Mouse (Mus musculus) intestine, embryonic 16.5 days (tissue): ENCODE data around the gene Lsm7. TPM values are rescaled to one million over a fixed set of nuclear protein-coding genes. Genes with fewer than 3 reads are reported as not detected.

Source experiments
- ATAC-seq: fragments of 200-750 bp; cut with Nextera tagmentation; 2 replicates; pipeline ENCODE4 v1.8.0; 2017; ENCODE audit warnings: moderate TSS enrichment, moderate library complexity
- H3K27ac ChIP-seq: fragments of 300-500 bp; sonication (generic); 2 replicates; pipeline ENCODE4 v1.5.1; 2014; ENCODE audit warnings: mild to moderate bottlenecking, low read length
- H3K27me3 ChIP-seq: fragments of 300-500 bp; sonication (generic); replicated peaks from 2 replicates; pipeline ENCODE4 v1.6.1; 2014; ENCODE audit warnings: low read length, control low read depth, mixed read lengths; ENCODE audit not compliant: control insufficient read depth, insufficient read depth
- H3K36me3 ChIP-seq: fragments of 300-500 bp; sonication (generic); 2 replicates; pipeline ENCODE4 v1.6.1; 2014; ENCODE audit warnings: low read length, control low read depth; ENCODE audit not compliant: control insufficient read depth, insufficient read depth
- H3K4me1 ChIP-seq: fragments of 300-500 bp; sonication (generic); 2 replicates; pipeline ENCODE4 v1.6.1; 2014; ENCODE audit warnings: low read length, control low read depth, mixed read lengths; ENCODE audit not compliant: control insufficient read depth, insufficient read depth
- H3K4me2 ChIP-seq: fragments of 300-500 bp; sonication (generic); 2 replicates; pipeline ENCODE4 v1.6.1; 2014; ENCODE audit warnings: low read depth, low read length, control low read depth
- H3K4me3 ChIP-seq: fragments of 300-500 bp; sonication (generic); 2 replicates; pipeline ENCODE4 v1.5.1; 2014; ENCODE audit warnings: mild to moderate bottlenecking, low read length
- H3K9ac ChIP-seq: fragments of 300-500 bp; sonication (generic); 2 replicates; pipeline ENCODE4 v1.6.1; 2014; ENCODE audit warnings: low read depth, low read length
- H3K9me3 ChIP-seq: fragments of 300-500 bp; sonication (generic); 2 replicates; pipeline ENCODE4 v1.6.1; 2016; ENCODE audit warnings: low read length, control low read depth; ENCODE audit not compliant: control insufficient read depth
- WGBS: fragments of 180-500 bp; shearing (Covaris S2); extraction: QIAGEN DNeasy Blood & Tissue Kit; methylation state at CpG from one replicate; pipeline ENCODE4 v1.1.7; 2014; 5-methylcytosine and 5-hydroxymethylcytosine counted together
- polyA plus RNA-seq: library from polyadenylated mRNA; unstranded; fragments of >200 nt; fragmentation: Nextera tagmentation; extraction: Ambion mirVana; gene quantifications from 2 replicates; pipeline ENCODE4 v1.2.1, GENCODE M21; 2015

Lsm7 gene
- polyA plus RNA-seq, 1 experiment from 2014 or later: 240 TPM

DNA sequence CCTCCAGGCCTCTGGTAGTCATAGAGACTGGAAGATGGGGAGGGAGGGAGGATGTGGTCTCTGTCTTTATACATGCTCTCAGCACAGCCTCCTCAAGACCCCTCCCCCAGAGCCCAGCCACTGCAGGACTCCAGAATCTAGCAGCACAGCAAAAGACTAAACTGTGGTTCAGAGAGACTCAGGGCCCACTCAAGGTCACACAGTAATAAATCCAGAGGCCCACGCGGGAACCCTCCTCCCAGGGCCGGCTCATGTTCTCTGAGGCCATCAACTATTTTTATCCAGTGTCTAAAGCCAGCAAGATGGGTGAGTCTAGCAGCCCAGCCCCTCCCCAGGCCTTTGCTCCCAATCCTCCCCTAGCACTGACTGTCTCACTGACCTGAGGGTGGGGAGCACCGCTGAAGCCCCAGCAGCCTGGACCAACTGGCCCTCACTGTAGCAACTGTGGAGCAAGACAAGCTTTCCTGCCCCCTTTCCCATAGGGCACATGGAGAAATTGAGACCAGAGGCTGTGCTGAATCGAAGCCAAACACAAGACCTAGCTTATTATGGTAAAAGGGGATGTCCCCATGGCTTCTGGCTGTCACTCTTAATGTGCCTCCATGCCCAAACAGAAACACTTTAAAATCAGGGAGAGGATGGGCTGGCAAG is 42.5 kb downstream of the Lsm7 start:
- H3K9ac ChIP-seq: peak overlapping the region; percentile 40; the same call in 1 of the 2 replicates
- 41% methylated on average over 5 of the region's 5 CpGs for WGBS

DNA sequence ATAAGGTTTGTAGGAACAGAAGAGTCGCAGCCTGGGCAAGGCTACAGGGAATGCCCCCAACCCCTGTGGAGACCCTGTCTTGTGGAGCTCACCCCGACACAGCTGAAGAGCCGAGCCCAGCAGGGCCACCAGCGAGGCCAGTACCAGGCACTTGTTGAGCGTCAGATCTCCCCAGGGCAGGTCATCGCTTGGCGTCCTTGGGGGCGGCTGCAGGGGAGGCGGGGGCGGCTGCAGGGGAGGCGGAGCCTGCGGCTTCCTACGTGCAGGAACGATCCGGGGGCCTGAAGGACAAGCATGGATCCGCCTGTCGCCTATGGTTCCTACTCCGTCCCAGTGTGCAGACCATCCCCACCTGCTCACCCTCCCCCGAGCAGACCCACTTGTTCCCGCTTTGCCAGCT is 44.9 kb downstream of the Lsm7 start:
- H3K9me3 ChIP-seq: no peaks in the 10 kb centered on the region
- H3K4me1 ChIP-seq: peaks cover 37% of the 10 kb centered on the region
- H3K4me2 ChIP-seq: no peak overlapping the region; the same call in 1 of the 2 replicates
- H3K9ac ChIP-seq: 0 out of 2 replicates have a peak overlapping the region, but pooled peaks have one; percentile 10
- H3K36me3 ChIP-seq: peaks cover 3% of the 10 kb centered on the region
- H3K27ac ChIP-seq: no peak overlapping the region
- H3K27me3 ChIP-seq: 0 out of 2 replicates have a peak, but pooled peaks cover 4% of the 10 kb centered on the region
- no peak for ATAC-seq
- 5% methylated on average over 20 of the region's 20 CpGs for WGBS
- H3K4me3 ChIP-seq: no peak overlapping the region

More for the DNA sequence above, 42.5 kb downstream of the Lsm7 start:
- no peak for ATAC-seq
- H3K36me3 ChIP-seq: no peaks in the 10 kb centered on the region
- H3K4me1 ChIP-seq: peaks cover 24% of the 10 kb centered on the region
- H3K9me3 ChIP-seq: no peaks in the 10 kb centered on the region
- no peak overlapping the region for H3K27ac ChIP-seq
- no peak overlapping the region for H3K4me3 ChIP-seq
- H3K27me3 ChIP-seq: 0 out of 2 replicates have a peak, but pooled peaks cover 4% of the 10 kb centered on the region
- H3K4me2 ChIP-seq: no peak overlapping the region

DNA sequence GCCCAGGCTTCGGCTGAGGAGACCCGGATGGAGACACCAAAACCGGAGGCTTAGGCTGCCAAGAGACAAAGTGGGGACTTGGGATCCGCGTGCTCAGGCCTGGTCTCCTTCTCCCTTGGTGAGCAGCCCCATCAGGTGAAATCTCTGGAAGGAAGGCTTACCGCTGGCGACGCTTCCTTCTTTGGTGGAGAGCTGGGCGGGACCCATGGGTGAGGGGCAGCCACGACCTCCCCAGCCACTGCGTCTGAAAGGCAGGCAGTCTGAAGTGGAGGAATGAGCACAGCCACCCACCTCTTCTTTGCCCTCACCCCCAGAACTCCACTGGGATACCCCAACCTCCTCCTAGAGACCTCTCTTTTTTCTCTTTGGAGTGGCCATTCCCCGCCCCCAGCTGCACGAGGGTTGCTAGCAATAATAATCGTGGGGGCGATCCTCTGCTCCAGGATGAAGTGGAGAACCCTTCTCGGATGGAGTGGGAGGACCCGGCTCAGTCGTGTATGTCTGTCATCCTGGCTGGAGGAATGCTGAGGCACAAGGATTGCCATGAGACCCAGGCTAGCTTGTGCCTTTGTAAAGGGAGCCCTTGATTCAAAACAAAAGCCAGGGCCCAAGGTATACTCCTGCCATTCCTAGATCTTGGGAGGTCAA is 45.9 kb downstream of the Lsm7 start:
- H3K4me2 ChIP-seq: peak overlapping the region; percentile 30; the same call in 1 of the 2 replicates
- H3K9me3 ChIP-seq: no peaks in the 10 kb centered on the region
- no peak for ATAC-seq
- peaks cover 37% of the 10 kb centered on the region for H3K4me1 ChIP-seq
- H3K9ac ChIP-seq: peak overlapping the region; percentile 46
- peaks cover 11% of the 10 kb centered on the region for H3K36me3 ChIP-seq
- H3K27me3 ChIP-seq: 0 out of 2 replicates have a peak, but pooled peaks cover 4% of the 10 kb centered on the region
- no peak overlapping the region for H3K27ac ChIP-seq
- H3K4me3 ChIP-seq: peak overlapping the region; percentile 4; the same call in 1 of the 2 replicates
- WGBS: 12% methylated on average over 18 of the region's 18 CpGs

DNA sequence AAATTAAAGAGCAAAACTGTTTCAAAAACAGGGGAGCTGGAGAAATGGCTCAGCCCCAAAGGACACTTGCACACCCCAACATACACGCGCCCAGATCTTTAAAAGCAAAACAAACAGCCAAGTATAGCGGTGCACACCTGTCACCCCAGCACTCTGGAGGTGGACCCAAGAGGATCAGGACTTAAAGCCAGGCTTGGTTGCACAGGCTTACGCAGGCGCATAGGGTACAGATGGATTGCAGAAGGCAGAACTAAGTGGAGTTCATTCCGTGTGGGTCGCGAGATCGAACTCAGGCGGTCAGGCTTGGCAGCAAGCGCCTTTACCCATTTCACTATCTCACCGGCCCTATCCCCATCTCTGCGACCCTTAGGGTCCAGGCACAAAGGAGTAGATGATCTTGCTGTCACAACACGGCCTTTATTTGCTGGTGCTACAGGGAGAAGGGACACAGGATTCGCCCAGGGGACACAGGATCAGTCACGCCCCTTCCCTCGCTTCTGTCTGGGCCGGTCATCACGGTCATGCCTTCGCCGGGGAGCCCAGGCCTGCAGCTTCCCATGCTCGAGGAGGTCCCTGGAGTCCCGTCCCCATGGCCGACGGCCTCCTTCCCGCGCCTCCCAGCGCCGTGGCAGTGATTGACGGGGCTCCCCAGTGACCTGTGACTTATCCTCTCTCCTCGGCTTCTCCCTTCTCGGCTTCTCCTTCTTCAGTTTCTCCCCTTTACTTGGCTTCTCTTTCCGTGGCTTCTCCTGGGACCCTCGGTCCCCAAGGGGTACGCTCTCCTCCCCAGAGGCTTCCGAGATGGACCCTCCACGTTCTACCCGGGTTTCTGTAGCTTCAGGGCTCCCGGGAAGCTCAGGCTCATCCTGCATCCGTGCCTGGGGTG is 46.7 kb downstream of the Lsm7 start:
- Histone ChIP-seq H3K27ac (no peak overlapping the region), H3K36me3 (peaks cover 15% of the 10 kb centered on the region), H3K9ac (peak overlapping the region; percentile 46), H3K4me3 (peak overlapping the region; percentile 4; the same call in 1 of the 2 replicates), H3K4me2 (peak overlapping the region; percentile 30; the same call in 1 of the 2 replicates), H3K4me1 (peaks cover 37% of the 10 kb centered on the region), H3K9me3 (no peaks in the 10 kb centered on the region), H3K27me3 (0 out of 2 replicates have a peak, but pooled peaks cover 4% of the 10 kb centered on the region)
- no peak for ATAC-seq
- WGBS: 26% methylated on average over 40 of the region's 40 CpGs

DNA sequence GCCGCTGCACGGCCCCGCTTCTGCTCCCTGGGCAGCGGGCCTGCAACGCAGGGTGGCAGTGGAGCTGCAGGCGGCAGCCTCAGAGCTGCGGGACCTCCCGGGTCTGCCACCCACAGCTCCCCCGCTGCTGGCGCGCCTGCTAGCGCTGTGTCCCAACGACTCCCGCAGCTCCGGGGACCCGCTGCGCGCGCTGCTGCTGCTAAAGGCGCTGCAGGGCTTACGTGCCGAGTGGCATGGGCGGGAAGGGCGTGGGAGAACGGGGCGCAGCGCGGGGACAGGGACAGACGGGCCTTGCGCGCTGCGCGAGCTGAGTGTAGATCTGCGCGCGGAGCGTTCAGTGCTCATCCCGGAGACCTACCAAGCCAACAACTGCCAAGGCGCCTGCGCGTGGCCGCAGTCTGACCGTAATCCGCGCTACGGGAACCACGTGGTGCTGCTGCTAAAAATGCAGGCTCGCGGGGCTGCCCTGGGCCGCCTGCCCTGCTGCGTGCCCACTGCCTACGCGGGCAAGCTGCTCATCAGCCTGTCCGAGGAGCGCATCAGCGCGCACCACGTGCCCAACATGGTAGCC is 47.9 kb downstream of the Lsm7 start:
- 0% methylated on average over 58 of the region's 58 CpGs for whole genome bisulfite sequencing
- peak; percentile 62 for ATAC-seq
- peaks cover 32% of the 10 kb centered on the region for H3K4me1 ChIP-seq
- H3K4me3 ChIP-seq: peak overlapping the region; percentile 55
- H3K4me2 ChIP-seq: peak overlapping the region; percentile 96
- peak overlapping the region; percentile 63 for H3K27ac ChIP-seq
- H3K36me3 ChIP-seq: peaks cover 22% of the 10 kb centered on the region
- H3K9me3 ChIP-seq: no peaks in the 10 kb centered on the region
- 0 out of 2 replicates have a peak, but pooled peaks cover 4% of the 10 kb centered on the region for H3K27me3 ChIP-seq
- peak overlapping the region; percentile 79 for H3K9ac ChIP-seq

DNA sequence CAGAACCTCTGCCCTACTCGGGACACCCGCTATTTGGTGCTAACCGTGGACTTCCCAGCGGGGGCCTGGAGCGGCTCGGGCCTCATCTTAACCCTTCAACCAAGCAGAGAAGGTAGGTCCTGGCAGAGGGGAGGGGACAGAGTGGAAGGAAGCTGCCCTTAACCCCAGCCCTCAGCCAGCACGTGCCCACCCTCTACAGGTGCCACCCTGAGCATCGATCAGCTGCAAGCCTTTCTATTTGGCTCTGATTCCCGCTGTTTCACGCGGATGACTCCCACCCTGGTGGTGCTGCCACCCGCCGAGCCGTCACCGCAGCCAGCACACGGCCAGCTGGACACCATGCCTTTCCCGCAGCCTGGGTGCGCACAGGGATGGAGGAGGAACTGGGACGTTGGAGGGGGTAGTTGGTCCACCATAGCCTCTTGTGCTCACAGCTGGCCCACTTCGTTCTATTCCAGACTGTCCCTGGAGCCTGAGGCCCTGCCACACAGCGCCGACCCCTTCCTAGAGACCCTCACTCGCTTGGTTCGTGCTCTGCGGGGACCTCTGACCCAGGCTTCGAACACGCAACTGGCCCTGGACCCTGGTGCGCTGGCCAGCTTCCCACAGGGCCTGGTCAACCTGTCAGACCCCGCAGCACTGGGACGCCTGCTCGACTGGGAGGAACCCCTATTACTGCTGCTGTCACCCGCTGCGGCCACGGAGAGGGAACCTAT is 48.5 kb downstream of the Lsm7 start:
- Histone ChIP-seq H3K4me3 (peak overlapping the region; percentile 55), H3K36me3 (peaks cover 24% of the 10 kb centered on the region), H3K9me3 (no peaks in the 10 kb centered on the region), H3K9ac (peak overlapping the region; percentile 79), H3K27me3 (0 out of 2 replicates have a peak, but pooled peaks cover 4% of the 10 kb centered on the region), H3K27ac (peak overlapping the region; percentile 63), H3K4me1 (peaks cover 31% of the 10 kb centered on the region), H3K4me2 (peak overlapping the region; percentile 96)
- peak; percentile 19; the same call in 1 of the 2 replicates for ATAC-seq
- WGBS: 51% methylated on average over 34 of the region's 34 CpGs

DNA sequence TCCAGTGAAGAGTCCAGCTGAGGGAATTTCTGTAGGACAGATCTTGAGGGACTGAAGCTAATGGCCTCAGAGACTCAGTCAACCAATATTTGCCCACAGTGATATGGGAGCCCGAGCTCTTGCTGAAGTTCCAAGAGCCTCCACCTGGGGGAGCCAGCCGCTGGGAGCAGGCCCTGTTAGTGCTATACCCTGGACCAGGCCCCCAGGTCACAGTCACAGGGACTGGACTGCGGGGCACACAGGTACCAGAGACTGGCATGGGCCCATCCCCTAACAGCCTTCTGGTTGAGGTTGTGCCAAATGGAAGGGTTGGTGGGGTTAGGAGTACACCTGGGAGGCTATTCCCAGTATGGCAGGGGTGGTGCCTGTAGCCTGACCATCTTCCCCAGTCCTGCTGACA is 49.1 kb downstream of the Lsm7 start:
- ATAC-seq: peak; percentile 48
- peaks cover 31% of the 10 kb centered on the region for H3K4me1 ChIP-seq
- 11% methylated on average over 3 of the region's 3 CpGs for WGBS

DNA sequence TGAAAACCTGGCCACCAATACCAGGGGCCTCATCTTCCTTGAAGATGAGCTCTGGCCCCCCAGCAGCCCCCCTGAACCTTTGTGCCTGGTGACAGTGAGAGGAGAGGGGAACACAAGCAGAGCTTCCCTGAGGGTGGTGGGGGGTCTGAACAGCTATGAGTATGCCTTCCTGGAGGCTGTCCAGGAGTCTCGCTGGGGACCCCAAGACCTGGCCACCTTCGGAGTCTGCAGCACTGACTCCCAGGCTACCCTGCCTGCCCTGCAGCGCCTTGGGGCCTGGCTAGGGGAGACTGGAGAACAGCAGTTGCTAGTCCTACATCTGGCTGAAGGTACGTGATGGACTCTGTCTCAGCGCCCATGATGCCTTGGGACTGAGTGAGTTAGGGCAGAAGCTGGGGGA is 49.7 kb downstream of the Lsm7 start:
- H3K4me1 ChIP-seq: peaks cover 30% of the 10 kb centered on the region

More for the DNA sequence above, 49.1 kb downstream of the Lsm7 start:
- H3K9me3 ChIP-seq: no peaks in the 10 kb centered on the region
- H3K4me3 ChIP-seq: no peak overlapping the region
- H3K27me3 ChIP-seq: 0 out of 2 replicates have a peak, but pooled peaks cover 4% of the 10 kb centered on the region
- peaks cover 24% of the 10 kb centered on the region for H3K36me3 ChIP-seq
- H3K9ac ChIP-seq: no peak overlapping the region
- H3K4me2 ChIP-seq: no peak overlapping the region
- H3K27ac ChIP-seq: no peak overlapping the region

More for the DNA sequence above, 49.7 kb downstream of the Lsm7 start:
- H3K27ac ChIP-seq: no peak overlapping the region
- H3K9ac ChIP-seq: no peak overlapping the region
- 70% methylated on average over 5 of the region's 5 CpGs for WGBS
- H3K4me2 ChIP-seq: no peak overlapping the region
- no peak overlapping the region for H3K4me3 ChIP-seq
- H3K9me3 ChIP-seq: no peaks in the 10 kb centered on the region
- ATAC-seq: no peak
- H3K27me3 ChIP-seq: 0 out of 2 replicates have a peak, but pooled peaks cover 4% of the 10 kb centered on the region
- H3K36me3 ChIP-seq: peaks cover 24% of the 10 kb centered on the region
